Mouse (Mus musculus): ENCODE results near the gene Mpig6b.

GRCm38 (mm10) chr17:35023221-35023620, 42.8 kb downstream of the Mpig6b start:
- TF ChIP-seq CTCF (IDR thresholded peaks at IDR 0.05; ENCODE audit: extremely low read depth, insufficient read depth, low read length), result no peak
- no peak for TF ChIP-seq POLR2A (IDR thresholded peaks at IDR 0.05; ENCODE audit: extremely low read depth, insufficient read depth, low read length)

Measured in cortical plate, adult 2 months (tissue).